Mouse (Mus musculus): ENCODE measurements around the gene Lrmda.

Lrmda gene

DNA sequence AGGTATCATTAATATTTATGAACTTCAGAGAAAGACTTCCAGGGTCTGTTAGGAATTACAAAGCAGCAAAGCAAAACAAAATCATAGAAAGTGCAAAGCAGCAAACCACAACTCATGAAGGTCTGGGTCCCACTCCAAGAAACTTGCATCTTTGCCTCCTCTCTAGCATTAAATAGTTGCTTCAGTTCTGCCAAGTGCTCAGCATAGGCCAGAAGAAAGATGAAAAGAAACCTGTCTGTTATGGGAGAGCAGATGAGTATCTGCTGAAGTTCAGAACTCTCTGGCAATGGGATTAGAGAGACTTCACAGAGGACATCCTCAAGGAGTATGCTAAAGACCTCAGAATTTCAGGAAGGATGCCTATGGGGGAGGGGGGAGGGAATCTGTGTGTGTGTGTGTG, 901.6 kb downstream of the Lrmda start:
- no peak for DNase-seq

DNA sequence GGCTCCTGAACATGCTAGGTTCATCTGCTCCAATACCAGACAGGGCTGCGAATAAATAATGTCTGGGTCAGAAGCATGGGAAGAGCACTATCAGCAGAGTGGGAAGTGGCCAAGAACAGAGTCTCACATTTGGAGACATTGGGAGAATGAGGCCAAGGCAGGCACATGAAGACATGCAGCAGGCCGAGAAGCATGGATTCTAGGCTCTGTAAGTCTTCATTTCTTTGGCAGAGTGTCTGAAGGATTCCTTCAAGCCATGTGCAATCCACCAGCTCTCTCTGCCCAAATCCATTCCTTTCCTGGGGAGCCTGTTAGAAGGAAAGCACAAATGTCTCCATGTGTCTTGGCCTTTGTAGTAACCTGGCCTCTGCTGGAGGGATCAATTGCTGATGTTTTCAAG, 902.3 kb downstream of the Lrmda start:
- DNase-seq = no peak

DNA sequence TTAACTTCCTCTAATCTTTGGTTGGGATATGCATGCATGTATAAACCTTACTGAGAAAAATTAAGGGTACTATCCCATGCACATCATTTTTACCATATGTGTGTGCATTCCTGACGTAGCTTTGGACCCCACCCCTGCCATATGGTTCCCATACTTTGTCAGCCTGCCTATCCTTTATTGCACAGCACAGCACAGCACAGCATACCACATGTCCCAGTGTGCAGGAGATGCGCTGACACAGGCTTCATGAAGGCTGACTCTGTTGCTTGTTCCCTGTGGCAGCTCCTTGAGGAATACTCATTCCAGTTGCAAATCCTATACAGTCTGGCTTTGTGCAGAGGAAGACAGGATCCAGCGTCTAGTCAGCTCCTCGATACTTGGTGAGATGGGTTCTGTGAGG, 903.1 kb downstream of the Lrmda start:
- DNase-seq = no peak

DNA sequence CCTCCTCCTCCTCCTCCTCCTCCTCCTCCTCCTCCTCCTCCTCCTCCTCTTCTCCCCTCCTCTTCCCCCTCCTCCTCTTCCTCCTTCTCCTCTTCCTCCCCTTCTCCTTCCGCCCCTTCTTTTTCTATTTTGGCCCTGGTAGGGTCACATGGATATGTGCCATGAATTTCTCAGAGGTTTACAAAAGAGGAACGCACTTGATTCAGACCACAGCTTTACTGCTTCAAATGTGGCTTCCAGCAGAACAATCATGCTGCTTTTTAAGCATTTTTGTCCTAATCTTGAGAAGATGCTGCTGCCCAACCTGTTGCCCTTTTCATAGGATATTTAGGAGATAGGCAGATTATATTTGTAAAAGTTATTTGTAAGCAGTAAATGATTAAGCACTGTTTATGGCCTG, 903.7 kb downstream of the Lrmda start:
- DNase-seq = no peak

DNA sequence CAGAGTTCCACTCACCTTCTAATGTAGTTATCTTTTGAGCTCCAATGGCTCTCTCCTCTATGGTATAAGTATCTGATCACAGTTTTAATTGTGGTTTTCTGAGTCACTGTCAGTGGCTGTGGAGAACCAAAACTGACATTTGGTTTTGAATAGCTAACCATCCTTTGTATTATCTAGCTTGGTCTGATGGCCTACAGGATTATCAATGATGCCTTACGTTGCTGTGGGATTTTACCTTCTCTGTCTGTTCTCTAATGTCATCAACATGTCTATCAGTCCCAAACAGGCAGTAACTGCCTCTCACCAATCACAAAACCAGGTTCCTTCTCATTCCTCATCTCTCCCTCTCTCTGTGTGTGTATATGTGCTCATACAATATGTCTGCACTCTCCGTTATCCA, 908.8 kb downstream of the Lrmda start:
- no peak for DNase-seq

DNA sequence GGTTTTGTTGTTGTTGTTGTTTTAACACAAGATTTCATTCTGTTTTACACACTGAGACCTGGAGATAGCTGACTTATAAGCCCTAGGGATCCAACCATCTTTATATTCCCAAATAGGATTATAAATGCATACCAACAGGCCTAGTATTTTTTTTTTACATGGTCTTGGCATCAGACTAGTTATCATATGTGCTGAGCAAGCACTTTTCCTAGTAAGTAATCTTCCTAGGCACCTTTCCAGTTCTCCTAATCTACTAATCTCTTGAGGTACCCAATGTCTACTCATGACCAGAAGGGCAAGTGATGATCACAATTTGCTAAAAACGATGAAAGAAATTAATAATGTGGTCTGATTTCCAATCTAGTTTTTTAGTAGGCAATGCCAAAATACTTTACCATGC, 909.2 kb downstream of the Lrmda start:
- DNase-seq = no peak

DNA sequence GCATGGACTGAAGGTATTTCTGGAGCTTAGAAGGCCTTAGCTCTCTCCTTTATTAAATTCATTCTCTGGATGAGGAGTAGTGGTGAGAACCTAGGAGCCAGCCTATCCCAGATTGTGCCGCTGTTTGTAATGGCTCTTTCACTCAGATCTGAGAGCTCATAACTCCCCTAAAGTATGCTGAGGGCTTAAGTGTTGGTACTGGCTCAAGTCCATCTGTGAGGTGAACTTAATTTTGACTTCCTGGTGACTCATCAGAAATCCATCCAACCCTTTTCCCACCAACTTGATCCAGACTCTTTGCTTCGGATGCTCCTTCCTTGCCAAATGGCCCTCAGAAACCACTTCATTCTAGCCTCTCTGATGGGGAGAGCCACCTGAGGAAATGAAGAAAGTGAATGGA, 910.1 kb downstream of the Lrmda start:
- DNase-seq = no peak

DNA sequence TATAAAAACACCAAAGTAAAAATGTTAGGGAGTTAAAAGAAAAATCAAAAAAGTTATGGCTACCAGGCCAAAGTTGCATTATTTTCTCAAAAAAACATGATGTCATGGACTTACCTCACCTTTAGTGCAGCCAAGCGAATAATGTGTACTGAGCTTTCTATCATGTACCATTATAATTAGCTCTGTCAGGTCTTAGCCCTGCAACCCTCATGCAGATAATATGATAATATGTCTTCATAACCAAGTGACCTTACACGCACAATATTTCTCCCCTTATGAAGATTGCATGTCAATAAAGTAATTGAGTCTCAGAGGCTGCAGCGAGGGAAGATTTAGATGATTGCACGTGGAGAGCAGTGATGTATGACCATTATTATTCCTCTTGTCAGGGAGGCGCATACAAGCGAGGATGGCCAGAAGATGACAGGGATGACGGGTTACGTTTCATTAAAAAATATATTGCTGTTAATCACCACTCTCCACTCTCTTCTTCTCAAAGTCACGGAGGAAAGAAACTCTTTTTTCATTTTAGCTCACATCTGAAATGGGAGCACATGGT, 911.1 kb downstream of the Lrmda start:
- no peak for DNase-seq

DNA sequence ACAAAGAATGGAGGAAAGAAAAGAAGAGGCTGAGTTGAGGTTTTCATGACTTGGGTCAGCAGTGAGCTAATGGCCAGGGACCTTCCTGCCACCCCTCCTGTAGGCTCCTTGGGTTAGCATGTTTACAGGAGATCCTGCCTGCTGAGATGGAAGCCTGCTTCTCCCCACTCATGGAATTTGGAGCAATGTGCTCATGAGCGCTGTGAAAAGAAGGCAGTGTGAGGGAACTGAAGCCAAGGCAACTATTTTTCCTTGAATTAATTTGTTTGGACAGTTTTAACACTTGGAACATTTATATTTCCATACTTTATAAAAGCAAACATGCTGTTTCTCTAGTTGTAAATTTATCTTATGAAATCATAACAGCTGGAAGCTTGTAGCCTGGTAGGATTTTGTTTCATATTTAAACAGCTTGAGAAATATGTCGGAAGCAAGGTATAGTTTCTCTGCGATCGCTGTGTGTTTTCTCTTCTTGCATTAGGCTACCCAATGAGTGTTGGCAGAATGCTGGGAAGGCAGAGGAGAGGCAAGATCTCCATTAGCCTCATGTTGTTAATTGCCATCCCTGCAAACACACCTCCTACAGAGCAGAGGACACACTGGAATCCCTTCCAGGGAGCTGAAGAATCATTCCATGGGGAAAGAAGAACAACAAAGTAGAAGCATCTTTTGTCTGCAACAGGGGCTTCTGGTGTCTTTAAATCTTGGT, 911.8 kb downstream of the Lrmda start:
- no peak for DNase-seq

DNA sequence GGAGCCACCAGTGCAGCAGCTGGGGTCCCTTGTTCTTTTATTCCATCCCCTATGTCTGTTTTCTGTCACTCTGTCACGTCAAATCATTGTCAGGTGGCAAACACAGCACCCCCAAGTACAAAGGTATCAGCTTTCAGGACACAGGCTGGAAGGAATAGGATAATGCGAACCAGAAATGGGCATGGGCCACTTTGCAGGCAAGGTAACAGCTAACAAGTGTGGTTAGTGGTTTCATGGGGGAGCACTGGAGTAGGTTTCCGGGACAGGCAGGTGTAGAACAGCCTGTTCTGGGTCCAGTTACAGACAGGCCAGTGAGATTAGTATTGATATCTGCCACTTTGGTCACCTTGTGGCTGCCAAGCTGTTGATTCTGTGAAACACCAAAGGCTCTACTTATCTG, 917.2 kb downstream of the Lrmda start:
- no peak for DNase-seq

DNA sequence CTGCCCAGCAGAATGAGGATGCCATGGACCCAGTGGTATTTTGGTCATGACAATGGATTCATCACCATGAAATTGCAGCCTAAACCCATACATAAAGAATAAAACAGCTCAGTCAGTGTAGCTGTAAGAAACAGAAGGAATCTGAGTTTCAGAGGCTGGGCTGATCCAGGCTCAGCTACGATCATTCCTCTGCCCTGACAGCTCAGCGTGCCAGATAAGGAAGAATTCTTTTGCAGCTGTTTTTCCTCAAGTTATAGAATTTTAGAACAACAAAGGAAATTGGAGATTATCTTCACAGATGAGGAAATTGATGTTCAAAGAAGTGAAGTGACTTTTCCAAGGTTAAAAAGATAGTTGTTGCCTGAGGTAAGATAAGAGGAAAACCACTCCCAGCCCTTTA, 921.1 kb downstream of the Lrmda start:
- DNase-seq = no peak

DNA sequence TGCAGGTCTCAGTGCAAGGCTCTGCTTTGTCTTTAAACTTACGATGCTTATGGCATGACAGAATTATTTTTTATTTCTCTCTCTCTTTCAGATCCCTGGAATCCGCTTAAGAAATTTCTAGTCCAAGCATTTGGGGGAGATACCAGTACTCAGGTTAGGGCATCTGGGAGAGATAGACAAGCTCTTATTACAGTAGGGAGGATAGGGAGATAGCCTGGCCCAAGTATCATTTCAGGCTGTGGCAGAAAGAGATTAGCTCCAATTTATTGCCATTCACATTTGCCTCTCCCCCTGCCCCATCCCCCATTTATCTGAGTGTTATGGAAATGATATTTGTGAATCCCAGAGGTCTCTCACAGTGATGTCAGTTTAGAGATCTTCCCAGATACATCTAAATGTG, 923.1 kb downstream of the Lrmda start:
- no peak for DNase-seq

DNA sequence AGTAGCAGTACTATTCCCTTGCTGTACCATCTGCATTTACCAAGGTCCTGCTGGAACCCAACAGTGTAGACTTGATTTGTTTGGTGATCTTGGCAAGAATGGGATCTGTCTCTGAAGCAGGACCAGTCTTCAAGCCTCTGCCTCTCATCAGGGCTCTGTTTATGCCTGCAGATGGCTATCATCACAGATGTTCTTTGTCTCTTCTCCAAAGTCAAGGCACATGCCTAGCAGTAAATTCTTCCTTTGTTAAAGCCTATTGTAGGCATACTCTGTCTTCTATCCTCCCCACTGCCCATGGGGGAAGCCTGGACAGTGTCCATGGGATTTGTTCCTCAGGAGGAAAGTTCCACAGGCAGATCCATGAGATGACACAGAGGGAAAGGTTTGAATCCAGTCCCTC, 930.0 kb downstream of the Lrmda start:
- no peak for DNase-seq

DNA sequence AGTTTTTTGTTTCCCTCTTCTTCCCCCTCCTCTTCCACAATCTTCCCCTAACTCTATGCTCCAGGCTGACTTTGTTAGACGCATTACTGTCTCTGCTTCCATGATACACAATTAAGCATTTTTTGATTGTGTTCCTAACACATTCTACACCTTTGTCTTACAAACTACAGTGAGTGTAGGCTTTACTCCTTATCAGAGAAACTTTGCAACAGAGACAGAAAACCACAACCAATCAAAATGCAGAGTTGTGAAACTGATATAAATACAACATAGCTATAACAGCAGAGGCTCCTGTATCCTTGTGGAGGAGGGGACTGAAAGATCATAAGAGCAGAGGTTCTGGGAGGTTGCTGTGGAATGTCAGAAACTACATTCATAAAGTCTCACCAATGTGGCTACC, 933.5 kb downstream of the Lrmda start:
- DNase-seq = no peak

DNA sequence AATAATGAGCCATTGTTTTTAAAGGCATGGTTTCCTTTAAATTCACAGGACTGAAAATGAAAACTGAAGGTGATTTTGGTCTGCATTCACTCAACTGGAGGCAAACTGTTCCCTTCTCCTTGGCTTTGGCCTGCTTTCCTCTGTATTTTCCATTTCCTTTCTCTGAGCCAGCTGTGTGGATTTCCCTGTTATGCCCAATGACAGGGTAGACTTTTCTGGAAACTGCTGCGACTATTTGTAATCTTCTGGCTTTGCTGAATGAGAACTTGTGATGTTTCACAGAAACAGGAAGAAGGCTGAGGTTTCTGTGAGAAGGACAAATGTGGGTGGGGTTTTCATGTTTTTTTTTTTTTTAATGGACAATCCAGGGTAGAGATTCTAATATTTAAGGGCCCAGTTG, 940.7 kb downstream of the Lrmda start:
- DNase-seq = no peak

DNA sequence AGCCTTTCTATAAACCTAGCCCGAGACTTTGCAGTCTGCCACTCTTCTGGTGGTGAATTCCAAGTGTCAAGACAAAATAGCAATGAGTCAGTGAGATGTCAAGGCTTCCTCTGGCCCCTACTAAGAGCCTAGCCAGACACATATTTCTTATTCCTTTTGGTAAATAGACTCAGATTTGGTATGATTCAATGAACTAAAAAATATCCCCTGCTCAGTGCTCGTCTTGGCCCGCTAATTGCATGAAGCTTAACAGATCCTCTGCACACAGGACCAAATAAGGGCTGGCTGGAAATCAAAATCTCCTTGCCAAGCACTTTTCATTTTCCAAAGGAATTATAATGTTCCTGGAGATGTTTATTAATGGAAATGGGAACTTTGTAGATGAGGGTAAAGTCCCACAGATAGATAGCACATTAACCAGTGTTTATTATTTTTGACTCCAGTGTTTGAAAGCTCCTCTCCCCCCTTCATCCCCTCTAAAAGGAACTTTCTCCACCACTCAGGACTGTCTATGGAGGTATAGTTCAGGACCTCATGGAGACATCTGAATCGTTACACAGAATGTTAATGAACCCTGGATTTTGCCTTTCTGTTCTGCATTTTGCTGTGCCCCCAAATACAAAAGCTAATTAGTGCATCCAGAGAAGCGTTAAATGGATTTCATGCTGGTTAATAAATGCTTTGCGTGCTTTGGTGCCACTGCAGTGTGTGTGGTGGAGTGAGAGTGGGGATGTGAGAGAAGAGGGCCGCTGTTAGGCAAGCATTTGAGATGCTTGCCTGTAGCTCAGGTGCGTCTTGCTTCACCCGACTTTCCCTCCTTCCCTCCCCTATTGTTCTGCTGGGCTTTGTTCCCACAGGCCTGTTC, 945.5 kb downstream of the Lrmda start:
- no peak for DNase-seq

DNA sequence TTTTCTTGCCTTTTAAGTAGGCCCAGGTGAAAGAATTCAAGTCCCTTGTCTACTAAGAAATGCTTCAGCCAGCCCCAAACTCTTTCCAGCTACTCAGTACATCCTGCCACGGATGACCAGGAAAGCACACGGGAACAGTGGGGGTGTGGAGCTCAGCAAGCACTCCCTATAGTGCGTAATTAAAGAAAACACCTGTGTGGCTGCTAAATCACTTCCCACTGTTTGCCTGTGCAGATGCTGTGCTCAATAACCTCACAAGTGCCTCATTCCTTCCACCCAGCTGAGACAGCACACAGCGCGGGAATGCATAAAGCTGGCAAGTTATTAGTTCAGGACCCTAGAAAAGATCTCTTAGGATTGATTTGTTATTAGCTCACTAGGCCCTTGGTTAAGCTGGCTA, 949.2 kb downstream of the Lrmda start:
- no peak for DNase-seq

DNA sequence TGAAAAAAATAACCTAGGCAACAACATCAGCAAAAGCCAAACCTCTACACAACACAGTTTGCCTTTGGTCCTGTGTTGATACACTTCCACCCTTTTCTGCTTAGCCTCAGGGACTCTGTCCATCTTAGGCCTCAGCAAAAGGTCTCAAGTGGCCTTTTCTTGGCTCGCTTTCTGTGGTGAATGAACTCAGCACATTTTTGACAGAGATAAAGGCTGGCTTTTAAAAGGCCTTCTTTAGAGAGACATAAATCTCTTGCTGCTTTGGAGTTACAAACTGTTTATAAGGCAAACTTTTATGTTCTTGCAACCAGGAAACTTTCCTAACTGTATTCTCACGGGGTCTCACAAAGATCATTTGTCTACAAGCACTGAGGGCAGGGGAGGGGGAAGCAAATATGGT, 967.2 kb downstream of the Lrmda start:
- no peak for DNase-seq

DNA sequence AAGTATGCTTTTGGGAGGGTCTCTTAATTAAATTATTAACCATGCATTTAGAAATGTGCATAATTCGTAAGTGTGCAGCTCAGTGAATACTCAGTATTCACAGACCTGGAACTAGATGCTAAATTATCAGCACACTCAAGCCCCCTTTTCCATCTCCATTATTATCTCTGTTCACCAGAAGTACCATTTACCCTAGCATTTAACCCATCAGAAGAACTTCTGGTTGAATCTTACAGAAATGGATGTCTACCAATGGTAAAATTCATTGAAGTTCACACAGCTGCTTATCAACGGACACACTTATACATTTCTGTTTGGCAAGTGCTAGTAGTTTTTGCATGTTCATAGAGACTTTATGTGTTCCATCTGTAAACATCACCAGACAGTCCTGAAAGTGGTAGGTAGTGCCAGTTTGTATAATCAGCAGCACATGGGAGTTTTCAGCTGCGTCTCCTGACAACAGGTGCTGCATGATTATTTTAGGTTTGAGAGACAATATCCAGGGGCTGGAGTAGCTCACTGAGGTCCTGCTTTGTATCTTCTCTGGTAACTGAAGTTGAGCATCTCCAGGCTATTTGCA, 968.7 kb downstream of the Lrmda start:
- DNase-seq = no peak

DNA sequence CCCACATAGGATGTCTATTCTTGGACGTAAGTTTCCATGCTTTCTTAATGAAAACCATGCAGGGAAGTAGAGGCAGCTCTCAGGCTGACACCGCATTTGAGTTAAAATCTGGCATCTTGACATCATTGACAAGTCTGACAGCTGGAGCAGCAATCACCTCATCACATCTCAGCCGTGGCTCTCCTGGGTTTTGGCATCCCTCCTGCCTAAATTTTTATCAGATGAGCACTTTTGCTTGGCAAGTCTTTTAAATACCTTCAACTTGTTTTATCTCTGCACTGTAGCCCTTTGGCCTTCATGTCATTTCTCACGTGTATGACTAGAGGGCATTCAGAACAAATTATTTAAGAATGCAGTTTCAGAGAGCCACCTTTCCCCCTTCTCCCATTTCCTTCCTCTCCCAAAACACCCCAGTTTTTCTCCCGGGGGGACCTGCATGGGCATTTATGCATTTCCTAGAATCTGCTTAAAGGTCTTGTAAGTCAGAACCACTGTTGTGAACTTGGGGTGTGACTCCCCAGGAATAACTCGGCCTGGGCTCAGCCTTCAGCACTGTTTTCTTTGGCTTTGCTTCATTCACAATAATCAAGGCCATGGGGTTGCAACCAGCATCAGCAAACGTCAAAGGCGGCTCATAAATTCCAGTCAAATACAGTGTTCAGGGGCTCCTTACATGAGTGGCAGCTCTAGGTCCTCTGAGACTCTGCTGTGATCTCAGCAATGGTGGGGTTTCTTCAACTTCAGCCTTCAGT, 975.8 kb downstream of the Lrmda start:
- no peak for DNase-seq

DNA sequence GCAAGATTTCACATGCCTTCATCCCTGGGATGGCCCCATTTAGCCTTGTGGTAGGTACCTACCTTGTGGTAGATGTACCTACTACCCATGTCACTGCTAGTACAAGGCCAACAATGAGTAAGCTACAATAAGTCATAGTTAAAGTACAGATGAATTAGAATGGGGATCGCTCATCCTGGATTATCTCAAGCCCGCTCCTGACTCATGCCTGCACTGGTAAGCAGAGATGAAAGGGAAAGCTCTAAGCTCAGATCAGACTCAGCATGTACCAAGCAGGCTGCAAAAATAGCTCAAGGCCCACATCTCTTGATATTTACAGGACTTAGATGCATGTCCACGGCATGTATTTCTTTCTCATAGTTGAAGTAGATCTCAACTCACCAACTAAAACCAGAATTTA, 979.4 kb downstream of the Lrmda start:
- DNase-seq = no peak

DNA sequence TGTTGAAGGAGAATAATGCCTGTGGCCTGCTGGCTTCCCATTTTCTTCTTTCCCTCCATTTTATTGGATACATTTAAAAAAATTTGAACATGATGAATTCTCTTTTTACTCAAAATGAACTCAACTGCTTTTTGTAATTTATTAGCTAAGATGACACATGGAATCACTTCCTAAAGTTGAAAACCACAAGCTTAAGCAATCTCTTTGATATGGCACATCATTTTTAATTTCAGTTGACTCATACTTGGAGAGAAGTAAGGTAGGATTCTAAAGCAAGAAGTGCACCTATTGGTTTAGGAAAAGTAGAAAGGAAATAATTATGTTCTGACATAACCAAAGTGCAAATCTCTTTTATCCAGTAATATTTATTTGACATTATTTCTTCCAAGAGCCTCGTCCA, 992.5 kb downstream of the Lrmda start:
- no peak for DNase-seq

DNA sequence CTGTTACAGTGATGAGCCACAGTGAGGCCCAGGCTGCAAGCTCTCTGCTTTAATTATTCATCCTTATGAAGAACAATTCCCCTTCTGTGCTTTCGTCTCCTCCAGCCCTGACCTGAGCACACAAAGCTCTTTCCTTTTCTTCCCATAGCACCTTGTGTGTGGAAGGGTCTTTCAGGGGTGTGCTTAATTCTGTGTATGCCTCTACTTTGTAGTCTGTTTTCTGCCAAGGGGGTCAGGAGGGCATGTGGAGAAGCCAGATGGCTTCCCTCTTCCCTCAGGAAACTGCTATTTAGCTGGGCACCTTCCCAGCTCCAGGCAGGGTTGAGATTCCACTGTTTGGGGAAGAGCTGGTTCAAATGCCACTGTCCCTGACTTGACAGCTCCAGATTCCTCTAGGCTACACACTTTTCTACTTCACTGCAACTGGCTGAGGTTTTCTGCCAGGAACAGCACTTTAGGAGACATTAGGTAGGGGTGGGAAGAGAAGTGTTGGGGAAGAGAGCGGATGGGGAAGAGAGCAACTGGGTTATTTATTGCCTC, 995.3 kb downstream of the Lrmda start:
- no peak for DNase-seq

Measured in B cell, adult 2 months (primary cell).